Mouse (Mus musculus) hindbrain, embryonic 10.5 days (tissue): ENCODE measurements at regions not wholly inside any gene's neighbourhood (a gene's known extent, or its start where the extent isn't known, plus 50 kb on each side); places are given as distances from the start of the nearest gene placed in this dataset.
"Not testable (repeated sequence)": the region's sequence is repeated elsewhere in the genome, so short reads cannot be mapped to it uniquely, and the experiment has no call there.

ENCODE experiments used
- DNase-seq: peaks from one replicate; pipeline ENCODE4 v3.0.0-alpha.2; 2017; ENCODE audit warnings: low spot score
- H3K27ac ChIP-seq: fragments of 300-500 bp; sonication (generic); 2 replicates; pipeline ENCODE4 v1.5.1; 2016; ENCODE audit warnings: mild to moderate bottlenecking, moderate library complexity
- H3K27me3 ChIP-seq: fragments of 300-500 bp; sonication (generic); 2 replicates; pipeline ENCODE4 v1.6.1; 2016; ENCODE audit warnings: mild to moderate bottlenecking; ENCODE audit not compliant: poor library complexity, insufficient read depth, severe bottlenecking
- H3K36me3 ChIP-seq: fragments of 300-500 bp; sonication (generic); 2 replicates; pipeline ENCODE4 v1.6.1; 2016; ENCODE audit warnings: mild to moderate bottlenecking, moderate library complexity
- H3K4me1 ChIP-seq: fragments of 300-500 bp; sonication (generic); replicated peaks from 2 replicates; pipeline ENCODE4 v1.6.1; 2016; ENCODE audit warnings: mild to moderate bottlenecking
- H3K4me3 ChIP-seq: fragments of 300-500 bp; sonication (generic); 2 replicates; pipeline ENCODE4 v1.5.1; 2016; ENCODE audit warnings: mild to moderate bottlenecking, moderate library complexity
- H3K9me3 ChIP-seq: fragments of 300-500 bp; sonication (generic); 2 replicates; pipeline ENCODE4 v1.6.1; 2016; ENCODE audit warnings: mild to moderate bottlenecking, moderate library complexity
- WGBS: fragments of 180-500 bp; shearing (Covaris S2); methylation state at CpG from one replicate; pipeline ENCODE4 v1.1.7; 2016; 5-methylcytosine and 5-hydroxymethylcytosine counted together

GRCm38 (mm10) chr1:83970641-83971285 lies 393.2 kb downstream of the Pid1 start:
- 63% methylated on average over 8 of the region's 8 CpGs for WGBS
- no peaks in the 10 kb centered on the region for H3K4me1 ChIP-seq
- no peaks in the 10 kb centered on the region for H3K36me3 ChIP-seq
- H3K27me3 ChIP-seq = no peaks in the 10 kb centered on the region
- H3K9me3 ChIP-seq = no peaks in the 10 kb centered on the region
- no peak overlapping the region for H3K4me3 ChIP-seq
- H3K27ac ChIP-seq = no peak overlapping the region
- no peak for DNase-seq

GRCm38 (mm10) chr1:83964631-83965030 lies 399.3 kb downstream of the Pid1 start:
- not testable (repeated sequence) for H3K4me1 ChIP-seq, DNase-seq, H3K9me3 ChIP-seq, H3K4me3 ChIP-seq, H3K36me3 ChIP-seq, H3K27ac ChIP-seq, H3K27me3 ChIP-seq

GRCm38 (mm10) chr1:83961761-83962160 lies 402.2 kb downstream of the Pid1 start:
- H3K4me1 ChIP-seq = no peaks in the 10 kb centered on the region
- H3K27ac ChIP-seq = no peak overlapping the region
- no peaks in the 10 kb centered on the region for H3K9me3 ChIP-seq
- 94% methylated on average over 2 of the region's 2 CpGs for WGBS
- DNase-seq = no peak
- no peaks in the 10 kb centered on the region for H3K36me3 ChIP-seq
- H3K4me3 ChIP-seq = no peak overlapping the region
- H3K27me3 ChIP-seq = no peaks in the 10 kb centered on the region

GRCm38 (mm10) chr1:83959756-83960155 lies 404.2 kb downstream of the Pid1 start:
- no peaks in the 10 kb centered on the region for H3K4me1 ChIP-seq
- WGBS = 83% methylated on average over 4 of the region's 4 CpGs
- no peaks in the 10 kb centered on the region for H3K36me3 ChIP-seq
- no peaks in the 10 kb centered on the region for H3K27me3 ChIP-seq
- no peaks in the 10 kb centered on the region for H3K9me3 ChIP-seq
- no peak overlapping the region for H3K4me3 ChIP-seq
- no peak for DNase-seq
- no peak overlapping the region for H3K27ac ChIP-seq

GRCm38 (mm10) chr1:83922900-83923299 lies 441.1 kb downstream of the Pid1 start:
- H3K36me3 ChIP-seq = no peaks in the 10 kb centered on the region
- no peaks in the 10 kb centered on the region for H3K9me3 ChIP-seq
- DNase-seq = no peak
- no peak overlapping the region for H3K27ac ChIP-seq
- 80% methylated on average over 2 of the region's 2 CpGs for WGBS
- H3K4me3 ChIP-seq = no peak overlapping the region
- no peaks in the 10 kb centered on the region for H3K27me3 ChIP-seq
- H3K4me1 ChIP-seq = no peaks in the 10 kb centered on the region

GRCm38 (mm10) chr1:83915454-83915853 lies 448.5 kb downstream of the Pid1 start:
- no peak overlapping the region for H3K27ac ChIP-seq
- DNase-seq = no peak

GRCm38 (mm10) chr1:83907347-83907746 lies 456.6 kb downstream of the Pid1 start:
- Histone ChIP-seq H3K9me3 (no peaks in the 10 kb centered on the region), H3K27me3 (no peaks in the 10 kb centered on the region), H3K4me3 (no peak overlapping the region), H3K36me3 (no peaks in the 10 kb centered on the region), H3K4me1 (peaks cover 10% of the 10 kb centered on the region; the same call in 1 of the 2 replicates), H3K27ac (no peak overlapping the region)
- WGBS = 60% methylated on average over 3 of the region's 3 CpGs
- no peak for DNase-seq

More at GRCm38 (mm10) chr1:83915454-83915853, 448.5 kb downstream of the Pid1 start:
- H3K4me3 ChIP-seq = no peak overlapping the region
- WGBS = 79% methylated on average over 5 of the region's 5 CpGs
- no peaks in the 10 kb centered on the region for H3K27me3 ChIP-seq
- H3K4me1 ChIP-seq = no peaks in the 10 kb centered on the region
- H3K36me3 ChIP-seq = no peaks in the 10 kb centered on the region
- H3K9me3 ChIP-seq = no peaks in the 10 kb centered on the region

GRCm38 (mm10) chr1:83906906-83907305 lies 457.1 kb downstream of the Pid1 start:
- Histone ChIP-seq H3K4me3 (no peak overlapping the region), H3K9me3 (no peaks in the 10 kb centered on the region), H3K4me1 (peaks cover 10% of the 10 kb centered on the region; the same call in 1 of the 2 replicates), H3K27me3 (no peaks in the 10 kb centered on the region), H3K27ac (no peak overlapping the region), H3K36me3 (no peaks in the 10 kb centered on the region)
- DNase-seq = no peak

GRCm38 (mm10) chr1:83900135-83900534 lies 463.8 kb downstream of the Pid1 start:
- Histone ChIP-seq H3K36me3 (no peaks in the 10 kb centered on the region), H3K27ac (no peak overlapping the region), H3K4me1 (no peaks in the 10 kb centered on the region), H3K9me3 (no peaks in the 10 kb centered on the region), H3K4me3 (no peak overlapping the region), H3K27me3 (no peaks in the 10 kb centered on the region)
- WGBS = 91% methylated on average over 4 of the region's 4 CpGs
- no peak for DNase-seq

- WGBS = 49% methylated on average over 5 of the region's 5 CpGs
- no peaks in the 10 kb centered on the region for H3K27me3 ChIP-seq
- no peaks in the 10 kb centered on the region for H3K9me3 ChIP-seq
- no peak overlapping the region for H3K4me3 ChIP-seq
- H3K4me1 ChIP-seq = no peaks in the 10 kb centered on the region
- peak; percentile 10 for DNase-seq
- H3K36me3 ChIP-seq = no peaks in the 10 kb centered on the region
- H3K27ac ChIP-seq = no peak overlapping the region
Measured at GRCm38 (mm10) chr1:83896650-83897049, 467.3 kb downstream of the Pid1 start.

GRCm38 (mm10) chr1:83879109-83879399 lies 471.1 kb upstream of the Sphkap start:
- H3K27ac ChIP-seq = no peak overlapping the region
- WGBS = 78% methylated on average over 4 of the region's 4 CpGs
- no peak for DNase-seq
- no peaks in the 10 kb centered on the region for H3K36me3 ChIP-seq
- no peak overlapping the region for H3K4me3 ChIP-seq
- no peaks in the 10 kb centered on the region for H3K27me3 ChIP-seq
- no peaks in the 10 kb centered on the region for H3K9me3 ChIP-seq
- 0 out of 2 replicates have a peak, but pooled peaks cover 2% of the 10 kb centered on the region for H3K4me1 ChIP-seq

- no peak overlapping the region for H3K4me3 ChIP-seq
- no peak overlapping the region for H3K27ac ChIP-seq
- no peaks in the 10 kb centered on the region for H3K36me3 ChIP-seq
- H3K27me3 ChIP-seq = no peaks in the 10 kb centered on the region
- no peak for DNase-seq
- 0 out of 2 replicates have a peak, but pooled peaks cover 2% of the 10 kb centered on the region for H3K4me1 ChIP-seq
- 87% methylated on average over 8 of the region's 8 CpGs for WGBS
- H3K9me3 ChIP-seq = no peaks in the 10 kb centered on the region
Measured at GRCm38 (mm10) chr1:83878330-83879108, 470.5 kb upstream of the Sphkap start.

GRCm38 (mm10) chr1:83870853-83871567 lies 463.0 kb upstream of the Sphkap start:
- H3K27me3 ChIP-seq = no peaks in the 10 kb centered on the region
- no peaks in the 10 kb centered on the region for H3K36me3 ChIP-seq
- no peaks in the 10 kb centered on the region for H3K9me3 ChIP-seq
- peak; percentile 49 for DNase-seq
- peak overlapping the region; percentile 62 for H3K27ac ChIP-seq
- WGBS = 64% methylated on average over 5 of the region's 5 CpGs
- 0 out of 2 replicates have a peak, but pooled peaks cover 3% of the 10 kb centered on the region for H3K4me1 ChIP-seq
- H3K4me3 ChIP-seq = no peak overlapping the region
